Mouse (Mus musculus) hindbrain, embryonic 11.5 days (tissue): ENCODE measurements at regions not wholly inside any gene's neighbourhood (a gene's known extent, or its start where the extent isn't known, plus 50 kb on each side); places are given as distances from the start of the nearest gene placed in this dataset.

Source experiments
- ATAC-seq: fragments of 200-750 bp; cut with Nextera tagmentation; 2 replicates; pipeline ENCODE4 v1.8.0; 2017; ENCODE audit warnings: mild to moderate bottlenecking, moderate TSS enrichment, moderate library complexity; ENCODE audit not compliant: low FRiP score
- DNase-seq: peaks from one replicate; pipeline ENCODE4 v3.0.0-alpha.2; 2015; ENCODE audit warnings: low spot score
- H3K27ac ChIP-seq: fragments of 300-500 bp; sonication (generic); 2 replicates; pipeline ENCODE4 v1.5.1; 2014; ENCODE audit warnings: mild to moderate bottlenecking, low read depth, low read length
- H3K27me3 ChIP-seq: fragments of 300-500 bp; sonication (generic); 2 replicates; pipeline ENCODE4 v1.6.1; 2014; ENCODE audit warnings: mild to moderate bottlenecking, low read length, moderate library complexity, mixed read lengths; ENCODE audit not compliant: control insufficient read depth, insufficient read depth
- H3K36me3 ChIP-seq: fragments of 300-500 bp; sonication (generic); 2 replicates; pipeline ENCODE4 v1.6.1; 2014; ENCODE audit warnings: mild to moderate bottlenecking, low read length, moderate library complexity, mixed read lengths; ENCODE audit not compliant: control insufficient read depth, insufficient read depth
- H3K4me1 ChIP-seq: fragments of 300-500 bp; sonication (generic); replicated peaks from 2 replicates; pipeline ENCODE4 v1.6.1; 2014; ENCODE audit warnings: low read length, mixed read lengths; ENCODE audit not compliant: control insufficient read depth, insufficient read depth
- H3K4me2 ChIP-seq: fragments of 300-500 bp; sonication (generic); replicated peaks from 2 replicates; pipeline ENCODE4 v1.6.1; 2014; ENCODE audit warnings: mild to moderate bottlenecking, low read depth, low read length
- H3K4me3 ChIP-seq: fragments of 300-500 bp; sonication (generic); 2 replicates; pipeline ENCODE4 v1.5.1; 2014; ENCODE audit warnings: low read depth, low read length
- H3K9ac ChIP-seq: fragments of 300-500 bp; sonication (generic); 2 replicates; pipeline ENCODE4 v1.6.1; 2014; ENCODE audit warnings: low read depth, low read length
- H3K9me3 ChIP-seq: fragments of 300-500 bp; sonication (generic); 2 replicates; pipeline ENCODE4 v1.6.1; 2016; ENCODE audit warnings: low read length; ENCODE audit not compliant: control insufficient read depth
- WGBS: fragments of 180-500 bp; shearing (Covaris S2); extraction: QIAGEN DNeasy Blood & Tissue Kit; methylation state at CpG from one replicate; pipeline ENCODE4 v1.1.7; 2014; 5-methylcytosine and 5-hydroxymethylcytosine counted together

GRCm38 (mm10) chr2:107869304-107869958, 579.0 kb downstream of the Kcna4 start:
- peak; percentile 4 for DNase-seq
- H3K36me3 ChIP-seq: no peaks in the 10 kb centered on the region

DNA sequence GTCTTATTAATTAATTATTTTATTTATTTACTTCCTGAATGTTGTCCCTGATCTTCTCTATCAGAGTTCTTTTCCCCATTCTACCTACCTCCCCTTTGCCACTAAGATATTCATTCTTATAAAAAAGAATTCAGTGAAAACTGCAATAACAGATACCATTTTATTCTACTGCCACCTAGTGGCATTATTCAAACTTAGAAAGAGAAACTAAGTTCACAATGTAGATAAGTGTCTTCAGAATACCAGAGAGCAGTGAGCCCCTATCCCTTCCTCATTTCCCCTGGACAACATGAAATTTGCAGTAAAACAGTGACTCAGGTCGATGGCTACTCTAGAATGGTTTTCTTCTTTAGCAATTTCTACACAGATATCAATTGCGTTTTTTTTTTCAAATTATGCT, 589.2 kb downstream of the Kcna4 start:
- Histone ChIP-seq H3K9me3 (no peaks in the 10 kb centered on the region), H3K4me2 (no peak overlapping the region), H3K4me1 (no peaks in the 10 kb centered on the region), H3K9ac (no peak overlapping the region), H3K36me3 (no peaks in the 10 kb centered on the region), H3K4me3 (no peak overlapping the region), H3K27me3 (no peaks in the 10 kb centered on the region), H3K27ac (no peak overlapping the region)
- DNase-seq (peak; percentile 54), ATAC-seq (peak; percentile 30; the same call in 1 of the 2 replicates)
- WGBS: 31% methylated on average over 2 of the region's 2 CpGs

More at GRCm38 (mm10) chr2:107869304-107869958, 579.0 kb downstream of the Kcna4 start:
- WGBS: 51% methylated on average over 3 of the region's 3 CpGs
- Histone ChIP-seq H3K9me3 (no peaks in the 10 kb centered on the region), H3K27me3 (no peaks in the 10 kb centered on the region), H3K27ac (no peak overlapping the region), H3K4me1 (no peaks in the 10 kb centered on the region), H3K4me2 (no peak overlapping the region), H3K9ac (no peak overlapping the region), H3K4me3 (no peak overlapping the region)
- ATAC-seq: peak; percentile 79; the same call in 1 of the 2 replicates

DNA sequence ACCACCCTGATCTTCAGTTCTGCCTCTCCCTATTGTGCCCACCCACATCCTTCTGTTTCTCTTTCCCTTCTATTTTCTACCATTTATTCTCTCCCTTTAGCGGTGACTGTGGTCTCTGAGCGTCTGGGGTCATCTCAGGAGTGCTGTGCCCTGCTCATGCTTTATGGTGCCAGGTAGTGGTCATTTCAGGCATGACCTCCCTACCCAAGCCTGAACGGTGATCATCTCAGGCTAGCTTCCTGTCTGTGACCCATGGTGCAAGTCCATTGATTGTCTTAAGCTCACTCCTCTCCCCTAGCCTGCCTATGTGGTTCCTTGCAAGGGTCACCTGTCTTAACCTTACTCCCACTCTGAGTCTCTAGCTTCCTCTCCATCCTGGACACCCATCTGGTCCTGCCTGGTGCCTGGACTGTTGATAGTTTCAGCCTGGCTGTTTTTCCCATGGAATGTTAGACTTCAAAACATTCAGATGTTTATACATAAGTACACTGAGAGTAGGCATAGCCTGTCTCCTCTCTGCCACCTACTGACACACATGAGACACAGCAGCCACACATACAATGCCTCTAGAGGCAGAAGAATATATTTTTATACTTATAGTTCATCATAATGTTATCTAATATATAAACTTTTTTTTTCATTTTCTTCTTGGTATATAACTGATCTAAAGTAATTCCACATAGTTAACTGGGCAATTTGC, 595.8 kb downstream of the Kcna4 start:
- Histone ChIP-seq H3K36me3 (no peaks in the 10 kb centered on the region), H3K27ac (no peak overlapping the region), H3K9ac (no peak overlapping the region), H3K9me3 (no peaks in the 10 kb centered on the region), H3K27me3 (no peaks in the 10 kb centered on the region), H3K4me3 (no peak overlapping the region), H3K4me1 (no peaks in the 10 kb centered on the region), H3K4me2 (no peak overlapping the region)
- ATAC-seq: peak; percentile 61
- DNase-seq: peak; percentile 6
- 84% methylated on average over 3 of the region's 3 CpGs for WGBS

GRCm38 (mm10) chr2:107888245-107888644, 597.8 kb downstream of the Kcna4 start:
- no peak overlapping the region for H3K4me3 ChIP-seq
- H3K4me2 ChIP-seq: no peak overlapping the region
- DNase-seq (no peak), ATAC-seq (no peak)
- H3K27me3 ChIP-seq: no peaks in the 10 kb centered on the region
- no peaks in the 10 kb centered on the region for H3K4me1 ChIP-seq
- H3K36me3 ChIP-seq: no peaks in the 10 kb centered on the region
- H3K27ac ChIP-seq: no peak overlapping the region
- H3K9ac ChIP-seq: no peak overlapping the region
- no peaks in the 10 kb centered on the region for H3K9me3 ChIP-seq

- Histone ChIP-seq H3K36me3 (no peaks in the 10 kb centered on the region), H3K4me3 (no peak overlapping the region), H3K4me2 (no peak overlapping the region), H3K27ac (no peak overlapping the region), H3K9me3 (no peaks in the 10 kb centered on the region), H3K9ac (no peak overlapping the region), H3K4me1 (no peaks in the 10 kb centered on the region), H3K27me3 (no peaks in the 10 kb centered on the region)
- ATAC-seq (no peak), DNase-seq (no peak)
- WGBS: 95% methylated on average over 2 of the region's 2 CpGs
Observed at GRCm38 (mm10) chr2:107925116-107925515, 634.7 kb downstream of the Kcna4 start.

DNA sequence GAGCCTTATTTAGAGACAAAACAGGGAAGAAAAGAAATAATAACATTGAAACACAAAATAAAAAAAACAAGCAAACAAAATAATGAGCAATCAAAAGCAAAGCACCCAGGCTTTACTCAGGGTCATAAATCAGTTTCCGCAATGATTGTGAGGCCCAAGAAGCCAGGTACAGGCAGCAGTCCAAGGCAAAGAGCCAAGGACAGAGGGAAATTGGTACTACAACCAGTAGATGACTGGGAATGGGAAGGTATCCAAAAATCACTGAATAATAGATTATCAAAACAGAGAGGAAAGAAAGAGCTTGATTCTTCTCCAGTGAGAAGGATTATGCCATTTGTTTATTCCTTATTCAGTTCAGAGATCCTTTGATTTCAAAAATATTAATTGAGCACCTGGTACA, 636.2 kb downstream of the Kcna4 start:
- no peaks in the 10 kb centered on the region for H3K4me1 ChIP-seq
- no peak overlapping the region for H3K4me2 ChIP-seq
- no peak overlapping the region for H3K9ac ChIP-seq
- no peak overlapping the region for H3K4me3 ChIP-seq
- no peak overlapping the region for H3K27ac ChIP-seq
- no peaks in the 10 kb centered on the region for H3K27me3 ChIP-seq
- H3K36me3 ChIP-seq: no peaks in the 10 kb centered on the region
- WGBS: 89% methylated on average over 1 of the region's 1 CpGs
- no peak for ATAC-seq
- DNase-seq: no peak
- H3K9me3 ChIP-seq: no peaks in the 10 kb centered on the region

GRCm38 (mm10) chr2:107935336-107935735, 644.9 kb downstream of the Kcna4 start:
- Histone ChIP-seq H3K4me3 (no peak overlapping the region), H3K27ac (no peak overlapping the region), H3K4me1 (no peaks in the 10 kb centered on the region), H3K36me3 (no peaks in the 10 kb centered on the region), H3K4me2 (no peak overlapping the region), H3K9ac (no peak overlapping the region), H3K27me3 (no peaks in the 10 kb centered on the region), H3K9me3 (no peaks in the 10 kb centered on the region)
- DNase-seq: peak; percentile 7
- peak; percentile 80 for ATAC-seq
- 59% methylated on average over 2 of the region's 2 CpGs for WGBS

- ATAC-seq (0 out of 2 replicates have a peak, but pooled peaks have one; percentile 30), DNase-seq (no peak)
- H3K9me3 ChIP-seq: no peaks in the 10 kb centered on the region
- H3K4me1 ChIP-seq: no peaks in the 10 kb centered on the region
- no peak overlapping the region for H3K9ac ChIP-seq
- no peak overlapping the region for H3K4me2 ChIP-seq
- H3K27me3 ChIP-seq: no peaks in the 10 kb centered on the region
- WGBS: 79% methylated on average over 2 of the region's 2 CpGs
- H3K27ac ChIP-seq: no peak overlapping the region
- no peaks in the 10 kb centered on the region for H3K36me3 ChIP-seq
- no peak overlapping the region for H3K4me3 ChIP-seq
Observed at GRCm38 (mm10) chr2:107935775-107936174, 645.3 kb downstream of the Kcna4 start.

DNA sequence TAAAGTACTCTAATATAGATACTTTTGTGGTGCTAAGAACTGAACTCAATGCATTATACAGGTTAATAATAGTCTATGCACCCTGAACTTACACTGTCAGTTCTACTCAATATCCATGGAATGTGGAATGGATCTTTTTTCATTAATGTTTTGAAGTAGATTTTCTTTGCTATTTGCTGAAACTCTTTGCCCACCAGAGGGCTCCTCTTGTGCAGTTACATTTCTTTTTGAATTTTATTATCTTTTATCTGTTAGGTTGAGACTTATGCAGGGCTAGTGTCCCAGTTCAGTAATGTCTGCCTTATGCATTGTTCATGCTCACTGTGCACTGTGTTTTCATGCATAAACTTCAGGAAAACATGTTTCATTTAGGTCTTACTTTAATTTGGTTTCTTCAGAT, 650.9 kb downstream of the Kcna4 start:
- H3K4me1 ChIP-seq: no peaks in the 10 kb centered on the region
- H3K27me3 ChIP-seq: no peaks in the 10 kb centered on the region
- H3K4me3 ChIP-seq: no peak overlapping the region
- H3K27ac ChIP-seq: no peak overlapping the region
- H3K9ac ChIP-seq: no peak overlapping the region
- DNase-seq: no peak
- no peak overlapping the region for H3K4me2 ChIP-seq
- no peak for ATAC-seq
- no peaks in the 10 kb centered on the region for H3K36me3 ChIP-seq
- H3K9me3 ChIP-seq: no peaks in the 10 kb centered on the region
